Mouse (Mus musculus) bone marrow, adult 2 months (tissue): Measurements from ENCODE around the gene Il34.

ENCODE experiments used
- CTCF ChIP-seq: fragments of 200-500 bp; IDR thresholded peaks from 2 replicates; pipeline ENCODE4 v1.5.1; 2011; ENCODE audit warnings: low read length, control low read depth; ENCODE audit not compliant: control insufficient read depth, insufficient read depth
- POLR2A ChIP-seq: fragments of 200-500 bp; IDR thresholded peaks from 2 replicates; pipeline ENCODE4 v1.6.1; 2011; ENCODE audit warnings: low read depth, mild to moderate bottlenecking, control low read depth, low read length, borderline replicate concordance; ENCODE audit not compliant: control insufficient read depth

DNA sequence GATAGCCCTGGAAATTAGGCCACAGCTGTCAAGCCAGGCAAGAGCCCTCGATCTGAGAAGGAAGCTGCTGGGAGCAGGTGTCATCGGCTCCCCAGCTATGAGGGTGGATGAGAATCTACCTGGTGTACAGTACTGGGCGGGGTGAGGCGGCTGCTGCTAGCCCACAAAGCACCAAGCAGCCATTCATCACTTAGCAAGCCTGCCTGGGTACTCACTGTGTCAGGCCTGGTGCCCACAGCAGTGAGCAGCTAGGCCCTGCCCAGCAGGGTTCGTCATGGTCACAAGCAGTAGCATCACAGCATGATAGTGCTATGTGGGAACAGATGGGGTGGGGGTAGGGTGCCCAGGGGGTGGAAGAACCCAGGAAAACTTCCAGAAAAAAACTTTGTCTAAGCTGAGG lies 110.3 kb downstream of the Il34 start:
- TF ChIP-seq CTCF, result no peak
- TF ChIP-seq POLR2A, result no peak
